31 mouse cellular contexts compared by ENCODE assay signal in genomic region chr19:4455071-4455800, GRCm38 (mm10). TPM values are rescaled to one million over a fixed set of nuclear protein-coding genes. Genes with fewer than 3 reads are reported as not detected.
A peak's percentile ranks its signal among the peaks of the same experiment; 100 is the strongest.
DNase-seq lines count a peak whose midpoint lies in the region; ATAC-seq lines count a peak whose summit lies in the region.
"Had no signal": no experiment of that assay in that cellular context is flagged by ENCODE, and none has a peak within 500 bp of the region (broad histone marks: within the 10 kb centered on the region; RNA-seq: fewer than 3 reads in every experiment).

No protein-coding gene starts in this region.

- peaks cover 50% of the 10 kb centered on the region for H3K4me1 ChIP-seq in embryonic facial prominence, embryonic 10.5 days
- 0 out of 2 replicates have a peak, but pooled peaks cover 3% of the 10 kb centered on the region for H3K4me1 ChIP-seq in hindbrain, embryonic 16.5 days (ENCODE audit: control insufficient read depth, insufficient read depth, low read depth, low read length)

- no peak overlapping the region for H3K4me3 ChIP-seq in embryonic facial prominence, embryonic 10.5 days
- H3K4me3 ChIP-seq in hindbrain, embryonic 16.5 days (ENCODE audit: low read length) = no peak overlapping the region
- H3K4me3 ChIP-seq: embryonic facial prominence, embryonic 12.5 days; heart, embryonic 15.5 days; hindbrain, embryonic 13.5 days; limb, embryonic 12.5 days had no signal

- 85% methylated on average over 15 of the region's 15 CpGs for WGBS in embryonic facial prominence, embryonic 10.5 days
- WGBS in hindbrain, embryonic 16.5 days = 76% methylated on average over 15 of the region's 15 CpGs

- ATAC-seq in hindbrain, embryonic 16.5 days = no peak
- ATAC-seq: activated CD4-positive, CD25-positive, alpha-beta regulatory T cell, adult 4 months; forebrain, postnatal 0 days; inflammation-experienced regulatory T-cells, adult 6 months; liver, postnatal 0 days had no signal

- H3K4me2 ChIP-seq in hindbrain, embryonic 16.5 days (ENCODE audit: low read length) = no peak overlapping the region
- H3K4me2 ChIP-seq: embryonic facial prominence, embryonic 12.5 days; heart, embryonic 15.5 days; hindbrain, embryonic 13.5 days; limb, embryonic 12.5 days; liver, embryonic 11.5 days had no signal

- H3K9ac ChIP-seq in hindbrain, embryonic 16.5 days (ENCODE audit: low read depth, low read length) = no peak overlapping the region
- H3K9ac ChIP-seq: embryonic facial prominence, embryonic 12.5 days; forebrain, postnatal 0 days; heart, embryonic 15.5 days; hindbrain, embryonic 13.5 days; limb, embryonic 12.5 days; liver, postnatal 0 days had no signal

- H3K27ac ChIP-seq in embryonic facial prominence, embryonic 10.5 days (replicated peaks) = 0 out of 2 replicates have a peak overlapping the region, but pooled peaks have one; percentile 40
- no peak overlapping the region for H3K27ac ChIP-seq in hindbrain, embryonic 16.5 days (ENCODE audit: low read depth, low read length)
- H3K27ac ChIP-seq: embryonic facial prominence, embryonic 12.5 days; heart, embryonic 15.5 days; hindbrain, embryonic 13.5 days; limb, embryonic 12.5 days had no signal

- no peaks in the 10 kb centered on the region for H3K36me3 ChIP-seq in embryonic facial prominence, embryonic 10.5 days (replicated peaks)
- no peaks in the 10 kb centered on the region for H3K36me3 ChIP-seq in hindbrain, embryonic 16.5 days (ENCODE audit: control insufficient read depth, insufficient read depth, low read length)
- H3K36me3 ChIP-seq: embryonic facial prominence, embryonic 12.5 days; heart, embryonic 15.5 days; hindbrain, embryonic 13.5 days; limb, embryonic 12.5 days had no signal

- no peaks in the 10 kb centered on the region for H3K9me3 ChIP-seq in embryonic facial prominence, embryonic 10.5 days
- H3K9me3 ChIP-seq in hindbrain, embryonic 16.5 days (ENCODE audit: control insufficient read depth, low read length) = no peaks in the 10 kb centered on the region
- H3K9me3 ChIP-seq: embryonic facial prominence, embryonic 12.5 days; heart, embryonic 15.5 days; hindbrain, embryonic 13.5 days; limb, embryonic 12.5 days had no signal

- H3K27me3 ChIP-seq in embryonic facial prominence, embryonic 10.5 days (replicated peaks; ENCODE audit: low read depth, poor library complexity, severe bottlenecking) = no peaks in the 10 kb centered on the region
- no peaks in the 10 kb centered on the region for H3K27me3 ChIP-seq in hindbrain, embryonic 16.5 days (replicated peaks; ENCODE audit: control insufficient read depth, insufficient read depth, low read length)
- H3K27me3 ChIP-seq: embryonic facial prominence, embryonic 12.5 days; limb, embryonic 12.5 days had no signal

- DNase-seq in adrenal gland, adult 2 months = peak; percentile 74
- DNase-seq in adrenal gland, adult 18-20 months (ENCODE audit: low spot score in 2 of 2) = no peak
- DNase-seq in 3T3-L1 (ENCODE audit: low read depth, low spot score) = peak; percentile 72
- peak; percentile 47 for DNase-seq in adrenal gland, adult 8-10 months
- DNase-seq in embryonic facial prominence, embryonic 10.5 days (ENCODE audit: low spot score) = no peak
- no peak for DNase-seq in urinary bladder, adult 18-20 months (ENCODE audit: low spot score in 2 of 2)
- DNase-seq: cerebellum, adult 11 months; cerebellum, postnatal 10 days; forebrain, postnatal 0 days; heart, postnatal 36 days; kidney, adult 18-20 months; kidney, postnatal 4 days; liver, postnatal 0 days; lung, postnatal 10 days; midbrain, embryonic 14.5 days; right cerebral cortex, postnatal 14 days; spleen, adult 18-20 months had no signal

RNA-seq across cellular contexts. Expression of gene Rhod, which starts 16.0 kb away (rescaled TPM):
- total RNA-seq in adrenal gland, adult 2 months (2021) = 10 to 100 TPM; 25.7 to 36.4 TPM
- polyA plus RNA-seq in adrenal gland, adult 2 months (2012; rRNA removed) = 35.2 and 39.5 TPM in 2 replicates
- total RNA-seq in adrenal gland, adult 18-20 months (2021) = 10 to 100 TPM; 19.1 to 25.8 TPM
- 10 to 100 TPM; 29.8 to 48.0 (median 39.3) TPM for total RNA-seq in adrenal gland, adult 8-10 months (2022)
- polyA plus RNA-seq in embryonic facial prominence, embryonic 10.5 days (2016; fragmentation: Nextera tagmentation; extraction: Ambion mirVana) = 31.5 and 31.8 TPM in 2 replicates
- 6.4 and 6.6 TPM in 2 replicates for polyA plus RNA-seq in hindbrain, embryonic 16.5 days (2015; fragmentation: Nextera tagmentation; extraction: Ambion mirVana)
- total RNA-seq: megakaryocyte-erythroid progenitor cell, adult 5-6 weeks had no signal

RNA-seq across cellular contexts. Expression of gene Syt12, which starts 22.0 kb away (rescaled TPM):
- 10 to 100 TPM; 58.0 to 74.0 TPM for total RNA-seq in adrenal gland, adult 2 months (2021)
- 124 and 143 TPM in 2 replicates for polyA plus RNA-seq in adrenal gland, adult 2 months (2012; rRNA removed)
- total RNA-seq in adrenal gland, adult 18-20 months (2021) = 10 to 100 TPM; 64.3 to 94.0 TPM
- total RNA-seq in adrenal gland, adult 8-10 months (2022) = 10 to 100 TPM; 60.5 to 90.4 (median 73.7) TPM
- 2.6 and 2.8 TPM in 2 replicates for polyA plus RNA-seq in embryonic facial prominence, embryonic 10.5 days (2016; fragmentation: Nextera tagmentation; extraction: Ambion mirVana)
- 8.4 and 9.0 TPM in 2 replicates for polyA plus RNA-seq in hindbrain, embryonic 16.5 days (2015; fragmentation: Nextera tagmentation; extraction: Ambion mirVana)
- total RNA-seq: megakaryocyte-erythroid progenitor cell, adult 5-6 weeks had no signal

RNA-seq across cellular contexts. Expression of gene 2010003K11Rik, which starts 43.1 kb away (rescaled TPM):
- 10 to 100 TPM; 41.3 to 58.6 TPM for total RNA-seq in adrenal gland, adult 2 months (2021)
- polyA plus RNA-seq in adrenal gland, adult 2 months (2012; rRNA removed) = 6.4 and 8.5 TPM in 2 replicates
- total RNA-seq in adrenal gland, adult 18-20 months (2021) = 100 to 1,000 TPM in 1 of 2 experiments, 10 to 100 TPM in 1; 42.0 to 133 TPM
- total RNA-seq in adrenal gland, adult 8-10 months (2022) = 10 to 100 TPM; 12.2 to 22.5 (median 20.2) TPM
- not detected in 2 replicates for polyA plus RNA-seq in embryonic facial prominence, embryonic 10.5 days (2016; fragmentation: Nextera tagmentation; extraction: Ambion mirVana)
- not detected in 2 replicates for polyA plus RNA-seq in hindbrain, embryonic 16.5 days (2015; fragmentation: Nextera tagmentation; extraction: Ambion mirVana)
- total RNA-seq: ES-E14; forebrain, postnatal 0 days; gastrocnemius, adult 18-20 months; left cerebral cortex, postnatal 14 days; megakaryocyte-erythroid progenitor cell, adult 5-6 weeks had no signal
- polyA plus RNA-seq: activated CD4-positive, CD25-positive, alpha-beta regulatory T cell, adult 4 months; embryonic facial prominence, embryonic 12.5 days; forebrain, embryonic 11.5 days; forebrain, postnatal 0 days; heart, embryonic 15.5 days; hindbrain, embryonic 13.5 days; inflammation-experienced regulatory T-cells, adult 6 months; limb, embryonic 12.5 days; midbrain, embryonic 14.5 days; neural tube, embryonic 14.5 days had no signal

RNA-seq across cellular contexts. Expression of gene Pcx, which starts 55.0 kb away (rescaled TPM):
- total RNA-seq in adrenal gland, adult 2 months (2021) = 100 to 1,000 TPM; 536 to 579 TPM
- 474 and 524 TPM in 2 replicates for polyA plus RNA-seq in adrenal gland, adult 2 months (2012; rRNA removed)
- 100 to 1,000 TPM; 622 to 707 TPM for total RNA-seq in adrenal gland, adult 18-20 months (2021)
- total RNA-seq in adrenal gland, adult 8-10 months (2022) = 100 to 1,000 TPM; 351 to 737 (median 517) TPM
- 24.1 and 26.8 TPM in 2 replicates for polyA plus RNA-seq in embryonic facial prominence, embryonic 10.5 days (2016; fragmentation: Nextera tagmentation; extraction: Ambion mirVana)
- polyA plus RNA-seq in hindbrain, embryonic 16.5 days (2015; fragmentation: Nextera tagmentation; extraction: Ambion mirVana) = 52.5 and 53.2 TPM in 2 replicates

RNA-seq across cellular contexts. Expression of gene Kdm2a, which starts 57.2 kb away (rescaled TPM):
- 100 to 1,000 TPM in 1 of 2 experiments, 10 to 100 TPM in 1; 81.7 to 155 TPM for total RNA-seq in adrenal gland, adult 2 months (2021)
- polyA plus RNA-seq in adrenal gland, adult 2 months (2012; rRNA removed) = 66.3 and 78.0 TPM in 2 replicates
- 100 to 1,000 TPM; 108 to 132 TPM for total RNA-seq in adrenal gland, adult 18-20 months (2021)
- total RNA-seq in adrenal gland, adult 8-10 months (2022) = 100 to 1,000 TPM in 3 of 4 experiments, 10 to 100 TPM in 1; 88.6 to 150 (median 124) TPM
- polyA plus RNA-seq in embryonic facial prominence, embryonic 10.5 days (2016; fragmentation: Nextera tagmentation; extraction: Ambion mirVana) = 68.6 and 69.6 TPM in 2 replicates
- 29.8 and 34.8 TPM in 2 replicates for polyA plus RNA-seq in hindbrain, embryonic 16.5 days (2015; fragmentation: Nextera tagmentation; extraction: Ambion mirVana)

Comparison
In these comparisons a context has a peak if more than half of its experiments do, and no peak if none do; other contexts are left out.
1. DNase-seq: peak in adrenal gland, adult 2 months (single experiment), 3T3-L1 (single experiment) and adrenal gland, adult 8-10 months (single experiment); none in adrenal gland, adult 18-20 months (0 of 2), embryonic facial prominence, embryonic 10.5 days (single experiment) and urinary bladder, adult 18-20 months (0 of 2).